Mouse (Mus musculus) thymus, postnatal 10 days (tissue): ENCODE data around the gene Gm8011.
"Not testable (repeated sequence)": the region's sequence is repeated elsewhere in the genome, so short reads cannot be mapped to it uniquely, and the experiment has no call there.

Experiments used
- DNase-seq, 2 experiments: peaks; one replicate each; pipeline ENCODE4 v3.0.0; 2021; ENCODE audit warnings: low spot score in 2 of 2

Gene Gm8011

DNA sequence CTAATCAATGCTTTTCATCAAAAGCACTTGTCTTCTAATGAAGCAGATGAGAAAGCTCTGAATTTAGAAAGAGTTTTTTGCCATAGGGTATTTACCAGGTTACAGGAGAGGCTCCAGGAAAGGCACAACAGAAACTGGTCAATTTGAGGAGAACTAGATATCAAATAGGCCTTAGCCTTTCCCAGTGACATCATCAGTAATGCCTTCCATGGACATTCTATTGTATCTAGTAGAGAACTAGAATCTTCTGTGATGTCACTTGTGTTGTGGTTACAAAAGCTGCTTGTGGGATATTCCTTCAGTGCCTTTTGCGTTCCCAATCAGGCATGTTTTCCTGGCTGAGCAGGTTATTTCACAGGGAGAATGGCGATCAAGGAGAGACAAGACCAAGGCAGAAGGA lies at the start of gene Gm8011:
Gene Gm8011 (plus strand): TSS at position 301 of the 400 bp plus-strand sequence.
- DNase-seq = not testable (repeated sequence)

DNA sequence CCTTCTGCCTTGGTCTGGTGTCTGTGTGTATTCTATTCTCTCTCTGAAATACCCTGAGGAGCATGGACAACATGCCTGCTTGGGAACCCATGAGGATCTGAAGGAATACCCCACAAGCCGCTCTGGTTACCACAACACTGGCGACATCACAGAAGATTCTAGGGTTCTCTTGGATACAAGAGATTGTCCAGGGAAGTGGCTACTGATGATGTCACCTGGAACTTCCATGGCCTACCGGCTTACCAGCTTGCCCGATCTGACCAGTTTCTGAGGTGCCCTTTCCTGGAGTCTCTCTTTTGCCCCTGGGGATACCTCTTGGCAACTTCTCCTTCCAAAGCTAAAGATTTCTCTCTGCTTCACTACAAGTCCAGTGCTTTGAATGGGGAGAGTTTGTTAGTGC lies 24.1 kb upstream of the Gm8011 start, which contains the start of gene Gm8005:
Gene Gm8005 (minus strand): TSS at position 101 of the 400 bp plus-strand sequence.
- DNase-seq = not testable (repeated sequence)

DNA sequence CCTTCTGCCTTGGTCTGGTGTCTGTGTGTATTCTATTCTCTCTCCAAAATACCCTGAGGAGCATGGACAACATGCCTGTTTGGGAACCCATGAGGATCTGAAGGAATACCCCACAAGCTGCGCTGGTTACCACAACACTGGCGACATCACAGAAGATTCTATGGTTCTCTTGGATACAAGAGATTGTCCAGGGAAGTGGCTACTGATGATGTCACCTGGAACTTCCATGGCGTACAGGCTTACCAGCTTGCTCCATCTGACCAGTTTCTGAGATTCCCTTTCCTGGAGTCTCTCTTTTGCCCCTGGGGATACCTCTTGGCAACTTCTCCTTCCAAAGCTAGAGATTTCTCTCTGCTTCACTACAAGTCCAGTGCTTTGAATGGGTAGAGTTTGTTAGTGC lies 38.6 kb downstream of the Gm8011 start, which contains the start of gene Gm8020:
Gene Gm8020 (minus strand): TSS at position 101 of the 400 bp plus-strand sequence.
- DNase-seq = not testable (repeated sequence)
